8 mouse cellular contexts compared by ENCODE assay signal in the genomic region with DNA sequence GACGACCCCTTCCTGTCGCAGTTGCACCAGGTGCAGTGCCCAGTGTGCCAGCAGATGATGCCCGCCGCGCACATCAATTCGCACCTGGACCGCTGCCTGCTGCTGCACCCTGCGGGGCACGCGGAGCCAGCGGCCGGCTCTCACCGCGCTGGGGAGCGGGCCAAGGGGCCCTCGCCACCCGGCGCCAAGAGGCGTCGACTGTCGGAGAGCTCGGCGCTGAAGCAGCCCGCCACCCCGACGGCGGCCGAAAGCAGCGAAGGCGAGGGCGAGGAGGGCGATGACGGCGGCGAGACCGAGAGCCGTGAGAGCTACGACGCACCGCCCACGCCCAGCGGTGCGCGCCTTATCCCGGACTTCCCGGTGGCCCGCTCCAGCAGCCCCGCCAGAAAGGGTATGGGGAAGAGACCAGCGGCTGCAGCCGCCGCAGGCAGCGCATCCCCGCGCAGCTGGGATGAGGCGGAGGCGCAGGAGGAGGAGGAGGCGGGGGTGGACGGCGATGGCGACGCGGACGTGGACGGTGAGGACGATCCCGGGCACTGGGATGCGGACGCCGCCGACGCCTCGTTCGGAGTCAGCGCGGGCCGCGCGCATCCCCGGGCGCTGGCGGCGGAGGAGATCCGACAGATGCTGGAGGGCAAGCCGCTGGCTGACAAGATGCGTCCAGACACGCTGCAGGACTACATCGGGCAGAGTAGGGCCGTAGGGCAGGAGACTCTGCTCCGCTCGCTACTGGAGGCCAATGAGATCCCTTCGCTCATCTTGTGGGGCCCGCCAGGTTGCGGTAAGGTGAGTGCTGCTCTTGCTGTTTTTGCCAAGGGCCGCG. TPM values are rescaled to one million over a fixed set of nuclear protein-coding genes. Genes with fewer than 3 reads are reported as not detected.
DNase-seq lines count a peak whose midpoint lies in the region; ATAC-seq lines count a peak whose summit lies in the region.

A gene (minus strand): TSS at position 591 of the 823 bp plus-strand sequence.

- peak; percentile 27 for ATAC-seq in kidney, embryonic 16.5 days (ENCODE audit: low FRiP score, low TSS enrichment)
- ATAC-seq in liver, embryonic 12.5 days: peak; percentile 53
- ATAC-seq in stomach, embryonic 16.5 days (ENCODE audit: insufficient read depth, low FRiP score): peak; percentile 22

- H3K9me3 ChIP-seq in kidney, embryonic 16.5 days (ENCODE audit: low read length): no peaks in the 10 kb centered on the region
- H3K9me3 ChIP-seq in liver, embryonic 12.5 days (replicated peaks): no peaks in the 10 kb centered on the region
- no peaks in the 10 kb centered on the region for H3K9me3 ChIP-seq in stomach, embryonic 16.5 days (replicated peaks; ENCODE audit: control insufficient read depth, low read length)

- peak; percentile 44 for DNase-seq in urinary bladder, postnatal 14 days (ENCODE audit: low spot score)
- no peak for DNase-seq in urinary bladder, postnatal 25 days (ENCODE audit: low spot score)
- DNase-seq in embryo, embryonic 11 days: peak; percentile 66
- peak; percentile 35 to 51 for DNase-seq in heart, adult 9 months (ENCODE audit: low spot score in 2 of 2)
- DNase-seq in neural tube, embryonic 10.5 days (ENCODE audit: extremely low spot score, low spot score): peak; percentile 72

- H3K4me2 ChIP-seq in kidney, embryonic 16.5 days (replicated peaks; ENCODE audit: low read depth, low read length): peak within 1 kb of the TSS; percentile 83
- peak within 1 kb of the TSS; percentile 98 for H3K4me2 ChIP-seq in liver, embryonic 12.5 days
- peak within 1 kb of the TSS; percentile 87 for H3K4me2 ChIP-seq in stomach, embryonic 16.5 days (ENCODE audit: low read depth, low read length)

- no peaks in the 10 kb centered on the region for H3K27me3 ChIP-seq in kidney, embryonic 16.5 days (ENCODE audit: insufficient read depth, low read length)
- H3K27me3 ChIP-seq in liver, embryonic 12.5 days (replicated peaks): no peaks in the 10 kb centered on the region
- no peaks in the 10 kb centered on the region for H3K27me3 ChIP-seq in stomach, embryonic 16.5 days (ENCODE audit: control insufficient read depth, insufficient read depth, low read length)

- peaks cover 19% of the 10 kb centered on the region for H3K4me1 ChIP-seq in kidney, embryonic 16.5 days (ENCODE audit: insufficient read depth, low read length)
- peaks cover 31% of the 10 kb centered on the region for H3K4me1 ChIP-seq in liver, embryonic 12.5 days
- peaks cover 16% of the 10 kb centered on the region for H3K4me1 ChIP-seq in stomach, embryonic 16.5 days (ENCODE audit: control insufficient read depth, insufficient read depth, low read length)

- under 1% methylated on average over 91 of the region's 95 CpGs for WGBS in kidney, embryonic 16.5 days
- WGBS in liver, embryonic 12.5 days (ENCODE audit: insufficient replicate concordance): 2% methylated on average over 95 of the region's 95 CpGs
- WGBS in stomach, embryonic 16.5 days: under 1% methylated on average over 95 of the region's 95 CpGs

- H3K36me3 ChIP-seq in kidney, embryonic 16.5 days (ENCODE audit: insufficient read depth, low read length): peaks cover 13% of the 10 kb centered on the region
- peaks cover 23% of the 10 kb centered on the region for H3K36me3 ChIP-seq in liver, embryonic 12.5 days
- peaks cover 7% of the 10 kb centered on the region for H3K36me3 ChIP-seq in stomach, embryonic 16.5 days (ENCODE audit: control insufficient read depth, insufficient read depth, low read length)

- peak within 1 kb of the TSS; percentile 85 for H3K9ac ChIP-seq in kidney, embryonic 16.5 days (replicated peaks; ENCODE audit: low read length)
- peak within 1 kb of the TSS; percentile 88 for H3K9ac ChIP-seq in liver, embryonic 12.5 days
- peak within 1 kb of the TSS; percentile 91 for H3K9ac ChIP-seq in stomach, embryonic 16.5 days (ENCODE audit: low read length)

- peak within 1 kb of the TSS; percentile 75 for H3K4me3 ChIP-seq in kidney, embryonic 16.5 days (ENCODE audit: low read length)
- H3K4me3 ChIP-seq in liver, embryonic 12.5 days: peak within 1 kb of the TSS; percentile 83
- H3K4me3 ChIP-seq in stomach, embryonic 16.5 days (replicated peaks; ENCODE audit: low read length): peak within 1 kb of the TSS; percentile 93

- H3K27ac ChIP-seq in kidney, embryonic 16.5 days (ENCODE audit: low read length): peak within 1 kb of the TSS; percentile 57
- H3K27ac ChIP-seq in liver, embryonic 12.5 days: peak within 1 kb of the TSS; percentile 76
- peak within 1 kb of the TSS; percentile 79 for H3K27ac ChIP-seq in stomach, embryonic 16.5 days (ENCODE audit: low read length)

RNA-seq across cellular contexts. Expression of the gene that starts here (rescaled TPM):
- not detected in 2 replicates for polyA plus RNA-seq in kidney, embryonic 16.5 days (2015; fragmentation: Nextera tagmentation; extraction: Ambion mirVana)
- polyA plus RNA-seq in liver, embryonic 12.5 days (2016; fragmentation: Nextera tagmentation; extraction: Ambion mirVana): not detected in 2 replicates
- not detected in 2 replicates for polyA plus RNA-seq in stomach, embryonic 16.5 days (2015; fragmentation: Nextera tagmentation; extraction: Ambion mirVana)

Comparison
In these comparisons a context has a peak if more than half of its experiments do, and no peak if none do; other contexts are left out.
1. Peak in ATAC-seq, H3K4me3 ChIP-seq, H3K27ac ChIP-seq, H3K9ac ChIP-seq and H3K4me2 ChIP-seq in kidney, embryonic 16.5 days; RNA of the gene not detected or under 1 TPM.
2. Peak in ATAC-seq, H3K4me3 ChIP-seq, H3K27ac ChIP-seq, H3K9ac ChIP-seq and H3K4me2 ChIP-seq in liver, embryonic 12.5 days; RNA of the gene not detected or under 1 TPM.
3. Peak in ATAC-seq, H3K4me3 ChIP-seq, H3K27ac ChIP-seq, H3K9ac ChIP-seq and H3K4me2 ChIP-seq in stomach, embryonic 16.5 days; RNA of the gene not detected or under 1 TPM.